Mouse (Mus musculus) G1E (cell line): ENCODE results near the gene Nfix. TPM values are rescaled to one million over a fixed set of nuclear protein-coding genes. Genes with fewer than 3 reads are reported as not detected.
"Not testable (repeated sequence)": the region's sequence is repeated elsewhere in the genome, so short reads cannot be mapped to it uniquely, and the experiment has no call there.

ENCODE experiments used
- ATAC-seq: 2 replicates; pipeline ENCODE4 v1.8.0; 2016; ENCODE audit warnings: mild to moderate bottlenecking; ENCODE audit not compliant: insufficient number of reproducible peaks, poor library complexity, low FRiP score, severe bottlenecking; ENCODE audit errors: extremely low read depth
- DNase-seq: peaks from one replicate; pipeline ENCODE4 v3.0.0; 2012; ENCODE audit warnings: low spot score
- H3K27me3 ChIP-seq: 2 replicates; pipeline ENCODE4 v1.6.1; 2012; ENCODE audit warnings: mild to moderate bottlenecking, low read length, inconsistent platforms; ENCODE audit not compliant: insufficient read depth
- H3K36me3 ChIP-seq: replicated peaks from 2 replicates; pipeline ENCODE3; 2012; ENCODE audit warnings: mild to moderate bottlenecking, inconsistent platforms
- H3K4me1 ChIP-seq: 2 replicates; pipeline ENCODE4 v1.6.1; 2012; ENCODE audit warnings: low read depth, low read length, inconsistent platforms, mixed read lengths; ENCODE audit not compliant: insufficient read depth
- H3K4me3 ChIP-seq: 2 replicates; pipeline ENCODE4 v1.5.1; 2012; ENCODE audit warnings: low read depth, mild to moderate bottlenecking, inconsistent platforms, low read length, moderate library complexity, mixed read lengths
- H3K9me3 ChIP-seq: replicated peaks from 2 replicates; pipeline ENCODE4 v1.6.1; 2012; ENCODE audit warnings: inconsistent platforms
- CTCF ChIP-seq: IDR thresholded peaks from 2 replicates; pipeline ENCODE4 v1.5.1; 2012; ENCODE audit warnings: low read depth, low read length, inconsistent platforms, mixed read lengths
- GATA1 ChIP-seq: IDR thresholded peaks from 2 replicates; pipeline ENCODE4 v1.6.1; 2012; ENCODE audit warnings: borderline replicate concordance, low read length, inconsistent platforms, mixed read lengths
- GATA2 ChIP-seq: IDR thresholded peaks from 2 replicates; pipeline ENCODE4 v1.6.1; 2012; ENCODE audit warnings: low read depth, low read length, inconsistent platforms, borderline replicate concordance
- POLR2AphosphoS5 ChIP-seq: IDR thresholded peaks from 2 replicates; pipeline ENCODE4 v1.6.1; 2012; ENCODE audit warnings: low read depth, low read length, inconsistent platforms; ENCODE audit not compliant: insufficient replicate concordance
- TAL1 ChIP-seq: conservative IDR thresholded peaks from 2 replicates; pipeline ENCODE4 v1.6.1; 2012; ENCODE audit warnings: low read depth, low read length, inconsistent platforms, mixed read lengths
- polyA plus RNA-seq: library from polyadenylated mRNA; stranded (reverse); fragments of >175 nt; gene quantifications from 2 replicates; pipeline ENCODE4 v1.2.3, GENCODE M21; 2012
- total RNA-seq, 2 experiments: library from RNA; stranded (forward) in 1 of 2; stranded (reverse) in 1 of 2; fragments of 200-1000 nt in 1 of 2; fragments of >200 nt in 1 of 2; fragmentation: Nextera tagmentation in 1 of 2; gene quantifications; 2 replicates each; pipeline ENCODE4 v1.2.3; 2014 to 2017

The Nfix gene
- total and polyA plus RNA-seq, 3 experiments = 4.3 to 34.0 (median 16.2) TPM

- H3K4me1 ChIP-seq = peaks cover 51% of the 10 kb centered on the region
- H3K4me3 ChIP-seq = peak overlapping the region; percentile 98
- DNase-seq (peak; percentile 57), ATAC-seq (peak; percentile 28; the same call in 1 of the 2 replicates)
- H3K9me3 ChIP-seq = no peaks in the 10 kb centered on the region
- TF ChIP-seq POLR2AphosphoS5 (0 out of 2 replicates have a peak, but pooled peaks have one; percentile 46), TAL1 (no peak)
- peaks cover 50% of the 10 kb centered on the region for H3K36me3 ChIP-seq
- H3K27me3 ChIP-seq = no peaks in the 10 kb centered on the region
Observed at GRCm38 (mm10) chr8:84832034-84832717, 32.0 kb upstream of the Nfix start.

- DNase-seq (no peak), ATAC-seq (no peak)
- TF ChIP-seq TAL1 (no peak), GATA2 (no peak), CTCF (peak; percentile 40; the same call in 1 of the 2 replicates), GATA1 (no peak), POLR2AphosphoS5 (no peak)
- Histone ChIP-seq H3K36me3 (peaks cover 43% of the 10 kb centered on the region), H3K9me3 (no peaks in the 10 kb centered on the region), H3K4me3 (peak within 1 kb of the TSS; percentile 98), H3K4me1 (peaks cover 48% of the 10 kb centered on the region), H3K27me3 (no peaks in the 10 kb centered on the region)
Observed at GRCm38 (mm10) chr8:84831490-84831889, 31.3 kb upstream of the Nfix start, which contains the start of gene Gadd45gip1. Gadd45gip1 (plus strand) TSS chr8:84831522.

GRCm38 (mm10) chr8:84826518-84826917 lies 26.4 kb upstream of the Nfix start:
- H3K36me3 ChIP-seq = peaks cover 15% of the 10 kb centered on the region
- not testable (repeated sequence) for H3K4me3 ChIP-seq, H3K9me3 ChIP-seq, ATAC-seq, H3K27me3 ChIP-seq, DNase-seq
- peaks cover 38% of the 10 kb centered on the region for H3K4me1 ChIP-seq

- TF ChIP-seq GATA2 (no peak), CTCF (no peak), POLR2AphosphoS5 (no peak), GATA1 (no peak), TAL1 (no peak)
- ATAC-seq (no peak), DNase-seq (no peak)
- Histone ChIP-seq H3K9me3 (no peaks in the 10 kb centered on the region), H3K4me1 (peaks cover 38% of the 10 kb centered on the region), H3K4me3 (no peak overlapping the region), H3K27me3 (no peaks in the 10 kb centered on the region), H3K36me3 (peaks cover 15% of the 10 kb centered on the region)
Observed at GRCm38 (mm10) chr8:84825636-84826035, 25.5 kb upstream of the Nfix start.

GRCm38 (mm10) chr8:84823653-84824052 lies 23.5 kb upstream of the Nfix start:
- Histone ChIP-seq H3K4me1 (peaks cover 30% of the 10 kb centered on the region), H3K9me3 (no peaks in the 10 kb centered on the region), H3K27me3 (no peaks in the 10 kb centered on the region), H3K36me3 (peaks cover 9% of the 10 kb centered on the region), H3K4me3 (no peak overlapping the region; the same call in 1 of the 2 replicates)
- ATAC-seq (no peak), DNase-seq (peak; percentile 68)
- peak; percentile 77 for TF ChIP-seq CTCF
- no peak for TF ChIP-seq GATA2

GRCm38 (mm10) chr8:84822723-84823122 lies 22.6 kb upstream of the Nfix start, which contains the start of gene Dand5:
Dand5 (minus strand) TSS chr8:84822823.
- Histone ChIP-seq H3K27me3 (no peaks in the 10 kb centered on the region), H3K4me1 (peaks cover 30% of the 10 kb centered on the region), H3K9me3 (no peaks in the 10 kb centered on the region), H3K4me3 (no peak within 1 kb of the TSS; the same call in 1 of the 2 replicates), H3K36me3 (peaks cover 8% of the 10 kb centered on the region)
- ATAC-seq (no peak), DNase-seq (no peak)
- TF ChIP-seq GATA2 = no peak
- TF ChIP-seq CTCF = no peak
- TF ChIP-seq TAL1 = no peak
- TF ChIP-seq GATA1 = no peak
- TF ChIP-seq POLR2AphosphoS5 = no peak

GRCm38 (mm10) chr8:84816117-84816516 lies 16.0 kb upstream of the Nfix start:
- Histone ChIP-seq H3K4me1 (peaks cover 39% of the 10 kb centered on the region), H3K4me3 (no peak overlapping the region), H3K27me3 (peaks cover 17% of the 10 kb centered on the region), H3K36me3 (peaks cover 4% of the 10 kb centered on the region), H3K9me3 (no peaks in the 10 kb centered on the region)
- DNase-seq (no peak), ATAC-seq (no peak)
- TF ChIP-seq TAL1 (no peak), GATA1 (no peak), CTCF (no peak), POLR2AphosphoS5 (no peak), GATA2 (no peak)
